Mouse (Mus musculus) lung, adult 2 months (tissue): ENCODE results near the gene Gstcd. TPM values are rescaled to one million over a fixed set of nuclear protein-coding genes. Genes with fewer than 3 reads are reported as not detected.

Experiments
- DNase-seq: peaks from one replicate; pipeline ENCODE4 v3.0.0; 2022
- H3K4me1 ChIP-seq: fragments of 200-500 bp; 2 replicates; pipeline ENCODE4 v1.6.1; 2011; ENCODE audit warnings: low read length; ENCODE audit not compliant: control insufficient read depth, insufficient read depth
- H3K4me3 ChIP-seq: fragments of 200-500 bp; replicated peaks from 2 replicates; pipeline ENCODE3; 2011; ENCODE audit warnings: low read depth, mild to moderate bottlenecking, control low read depth, low read length; ENCODE audit errors: extremely low read depth
- CTCF ChIP-seq: fragments of 200-500 bp; IDR thresholded peaks from 2 replicates; pipeline ENCODE4 v1.5.1; 2011; ENCODE audit warnings: mild to moderate bottlenecking, low read length, control low read depth; ENCODE audit not compliant: insufficient read depth
- POLR2A ChIP-seq: fragments of 200-500 bp; IDR thresholded peaks from 2 replicates; pipeline ENCODE4 v1.6.1; 2011; ENCODE audit warnings: low read depth, mild to moderate bottlenecking, control low read depth, low read length, borderline replicate concordance; ENCODE audit errors: extremely low read depth
- WGBS: fragments of 180-500 bp; shearing (Covaris S2); methylation state at CpG from one replicate; pipeline ENCODE4 v1.1.7; 2018; 5-methylcytosine and 5-hydroxymethylcytosine counted together
- polyA plus RNA-seq: library from polyadenylated mRNA; depleted of rRNA; stranded (reverse); fragments of >200 nt; gene quantifications from 2 replicates; pipeline ENCODE4 v1.2.3, GENCODE M21; 2012; rRNA removed

The Gstcd gene
- polyA plus RNA-seq, 1 experiment: 3.1 TPM

DNA sequence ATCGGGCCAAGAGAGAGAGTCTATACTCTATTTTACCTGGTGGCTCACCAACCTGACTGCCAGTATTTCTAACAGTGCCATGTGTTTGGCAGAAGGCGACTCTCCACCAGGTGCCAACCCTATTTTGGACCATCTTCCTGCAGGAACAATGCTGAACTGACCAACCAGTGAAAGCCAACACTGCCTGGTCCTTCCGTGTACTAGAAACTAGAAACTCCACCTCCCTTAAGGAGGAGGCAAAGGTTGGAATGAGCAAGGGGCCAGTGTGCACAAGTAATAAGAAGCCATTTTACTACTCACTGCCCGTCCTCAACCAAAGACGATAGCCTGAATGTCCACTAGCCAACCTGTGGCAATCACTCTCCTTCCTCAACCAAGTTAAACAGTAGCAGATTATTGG, 145.7 kb downstream of the Gstcd start:
- no peak for TF ChIP-seq POLR2A
- TF ChIP-seq CTCF: no peak
- 73% methylated on average over 5 of the region's 5 CpGs for WGBS
- no peak for DNase-seq
- H3K4me1 ChIP-seq: peaks cover 7% of the 10 kb centered on the region; the same call in 1 of the 2 replicates
- no peak overlapping the region for H3K4me3 ChIP-seq

DNA sequence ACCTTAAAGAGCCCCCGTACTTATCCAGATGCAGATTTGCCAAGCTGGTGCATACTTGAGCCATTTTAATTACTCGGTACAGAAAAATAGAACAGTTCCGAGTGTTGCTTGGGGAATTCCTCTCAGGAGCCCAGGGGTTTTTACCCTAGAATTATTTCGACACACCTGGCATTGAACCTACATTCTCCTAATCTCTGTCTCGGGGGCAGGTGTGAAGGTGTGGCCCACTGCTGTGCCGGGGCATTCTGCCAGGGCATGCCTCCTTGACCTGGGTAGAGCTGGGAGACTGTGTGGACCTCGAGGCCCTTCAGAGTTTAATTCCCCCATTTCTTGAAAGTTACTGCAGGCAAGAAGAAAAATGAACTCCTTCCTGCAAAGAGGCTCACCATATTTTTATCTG, 146.2 kb downstream of the Gstcd start:
- DNase-seq: no peak
- TF ChIP-seq POLR2A (no peak), CTCF (no peak)
- peaks cover 7% of the 10 kb centered on the region; the same call in 1 of the 2 replicates for H3K4me1 ChIP-seq
- 56% methylated on average over 7 of the region's 7 CpGs for WGBS
- no peak overlapping the region for H3K4me3 ChIP-seq

- 56% methylated on average over 3 of the region's 3 CpGs for WGBS
These were observed 147.2 kb downstream of the Gstcd start for GRCm38 (mm10) chr3:132944609-132945008.

GRCm38 (mm10) chr3:132944193-132944592, 147.6 kb downstream of the Gstcd start:
- Histone ChIP-seq H3K4me3 (no peak overlapping the region), H3K4me1 (peaks cover 10% of the 10 kb centered on the region)
- no peak for DNase-seq
- 54% methylated on average over 7 of the region's 7 CpGs for WGBS
- TF ChIP-seq POLR2A: no peak
- TF ChIP-seq CTCF: no peak

More at GRCm38 (mm10) chr3:132944609-132945008, 147.2 kb downstream of the Gstcd start:
- DNase-seq: no peak
- peaks cover 10% of the 10 kb centered on the region for H3K4me1 ChIP-seq
- TF ChIP-seq POLR2A: no peak
- no peak for TF ChIP-seq CTCF
- no peak overlapping the region for H3K4me3 ChIP-seq

DNA sequence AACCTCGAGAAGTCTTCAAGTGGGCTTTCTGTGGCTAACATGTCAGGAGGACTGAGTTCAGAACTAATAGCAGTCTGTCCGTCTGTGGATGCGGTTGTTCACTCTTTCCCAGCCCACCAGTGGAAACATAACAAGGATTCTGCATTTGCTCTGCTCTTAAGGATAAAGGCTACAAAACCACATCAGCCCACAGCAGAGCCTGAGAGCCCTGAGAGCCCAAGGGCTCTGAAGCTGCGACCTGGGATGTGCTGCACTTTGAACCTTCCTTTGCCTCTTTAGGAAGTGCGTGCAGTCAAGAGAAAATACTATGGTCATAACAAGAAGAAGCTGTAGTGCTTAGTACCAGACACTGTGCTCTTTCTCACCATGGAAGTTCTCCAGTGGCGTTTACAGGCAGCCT, 149.1 kb downstream of the Gstcd start:
- Histone ChIP-seq H3K4me1 (peaks cover 8% of the 10 kb centered on the region), H3K4me3 (no peak overlapping the region)
- 82% methylated on average over 6 of the region's 6 CpGs for WGBS
- no peak for DNase-seq
- TF ChIP-seq POLR2A (no peak), CTCF (no peak)

- H3K4me1 ChIP-seq: peaks cover 8% of the 10 kb centered on the region
- 53% methylated on average over 10 of the region's 10 CpGs for WGBS
- no peak for DNase-seq
- no peak overlapping the region for H3K4me3 ChIP-seq
- TF ChIP-seq POLR2A (no peak), CTCF (no peak)
These were observed 151.4 kb downstream of the Gstcd start for GRCm38 (mm10) chr3:132940181-132940990.

DNA sequence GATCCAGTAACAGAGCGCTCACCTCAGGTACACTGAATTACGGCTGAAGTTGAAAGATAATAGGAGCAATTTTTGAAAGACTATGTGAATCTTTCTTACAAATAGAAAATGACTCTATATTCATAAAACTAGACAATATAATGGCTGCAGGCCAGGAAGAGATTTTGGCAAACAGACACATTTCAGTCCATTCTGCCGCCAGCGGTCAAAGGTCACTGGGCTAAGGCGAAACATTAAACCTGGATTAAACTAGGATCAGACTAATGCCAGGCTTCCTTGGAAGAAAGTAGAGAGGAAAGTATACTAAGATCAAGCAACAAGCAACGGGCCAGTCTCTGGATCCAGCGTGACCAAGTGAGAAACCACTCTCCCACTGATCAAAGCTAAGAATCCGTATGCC, 152.8 kb downstream of the Gstcd start:
- 68% methylated on average over 8 of the region's 8 CpGs for WGBS
- peaks cover 5% of the 10 kb centered on the region for H3K4me1 ChIP-seq
- H3K4me3 ChIP-seq: no peak overlapping the region
- DNase-seq: no peak
- no peak for TF ChIP-seq POLR2A
- TF ChIP-seq CTCF: no peak

DNA sequence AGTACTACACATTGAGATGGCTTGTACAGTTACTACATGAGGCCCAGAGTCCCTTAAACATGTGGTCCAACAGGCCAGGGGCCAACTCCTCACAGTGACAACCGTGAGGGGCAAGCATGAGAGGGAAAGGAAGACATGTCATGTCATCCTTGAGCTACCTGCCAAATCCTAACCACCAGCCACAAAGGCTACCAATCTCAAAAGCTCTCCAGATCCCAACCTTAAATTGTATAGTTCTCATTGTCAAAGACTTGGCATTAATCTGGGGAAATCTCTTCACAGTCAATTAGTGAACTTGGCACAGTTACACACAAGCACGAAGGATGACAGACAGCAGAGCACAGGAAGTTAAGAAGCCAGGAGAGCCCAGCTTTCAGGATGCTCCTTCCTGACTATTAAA, 157.2 kb downstream of the Gstcd start:
- no peak overlapping the region for H3K4me3 ChIP-seq
- no peak for DNase-seq
- 27% methylated on average over 2 of the region's 2 CpGs for WGBS
- H3K4me1 ChIP-seq: peaks cover 2% of the 10 kb centered on the region
- TF ChIP-seq CTCF (no peak), POLR2A (no peak)

Other genes starting within 250 kb of the Gstcd start
- gene Npnt, start 141.7 kb downstream of the Gstcd start, polyA plus RNA-seq: 401 and 498 TPM in 2 replicates
- 4.2 and 8.9 TPM in 2 replicates for gene Ints12, start 193 bp downstream of the Gstcd start, polyA plus RNA-seq
- 5.4 and 8.2 TPM in 2 replicates for gene Arhgef38, start 142.9 kb upstream of the Gstcd start, polyA plus RNA-seq
- 34.6 and 59.2 TPM in 2 replicates for gene Ppa2, start 218.1 kb upstream of the Gstcd start, polyA plus RNA-seq